Mouse (Mus musculus): ENCODE data around the gene Ankef1.

Gene Ankef1

GRCm38 (mm10) chr2:136501651-136502050, at the start of gene Ankef1:
Gene Ankef1 (plus strand): TSS chr2:136501910.
- DNase-seq (ENCODE audit: low spot score), result no peak

- DNase-seq (ENCODE audit: low spot score), result no peak
Measured at GRCm38 (mm10) chr2:136456468-136456867, 45.2 kb upstream of the Ankef1 start.

- no peak for DNase-seq (ENCODE audit: low spot score)
Measured at GRCm38 (mm10) chr2:136456875-136457274, 44.8 kb upstream of the Ankef1 start.

GRCm38 (mm10) chr2:136477656-136478055, 24.1 kb upstream of the Ankef1 start:
- no peak for DNase-seq (ENCODE audit: low spot score)

- DNase-seq (ENCODE audit: low spot score), result no peak
Measured at GRCm38 (mm10) chr2:136482269-136482668, 19.4 kb upstream of the Ankef1 start.

GRCm38 (mm10) chr2:136483058-136483457, 18.7 kb upstream of the Ankef1 start:
- no peak for DNase-seq (ENCODE audit: low spot score)

- DNase-seq (ENCODE audit: low spot score), result no peak
Measured at GRCm38 (mm10) chr2:136484955-136485354, 16.8 kb upstream of the Ankef1 start.

GRCm38 (mm10) chr2:136485401-136485800, 16.3 kb upstream of the Ankef1 start:
- no peak for DNase-seq (ENCODE audit: low spot score)

GRCm38 (mm10) chr2:136485815-136486619, 15.7 kb upstream of the Ankef1 start:
- DNase-seq (ENCODE audit: low spot score), result peak; percentile 68

- DNase-seq (ENCODE audit: low spot score), result no peak
Measured at GRCm38 (mm10) chr2:136486986-136487385, 14.7 kb upstream of the Ankef1 start.

- no peak for DNase-seq (ENCODE audit: low spot score)
Measured at GRCm38 (mm10) chr2:136511073-136511472, 9.4 kb downstream of the Ankef1 start.

GRCm38 (mm10) chr2:136511756-136512155, 10.0 kb downstream of the Ankef1 start:
- no peak for DNase-seq (ENCODE audit: low spot score)

GRCm38 (mm10) chr2:136512802-136513201, 11.1 kb downstream of the Ankef1 start:
- no peak for DNase-seq (ENCODE audit: low spot score)

GRCm38 (mm10) chr2:136513806-136514205, 12.1 kb downstream of the Ankef1 start:
- no peak for DNase-seq (ENCODE audit: low spot score)

GRCm38 (mm10) chr2:136515501-136515900, 13.8 kb downstream of the Ankef1 start:
- DNase-seq (ENCODE audit: low spot score), result no peak

GRCm38 (mm10) chr2:136528937-136529336, 27.2 kb downstream of the Ankef1 start:
- DNase-seq (ENCODE audit: low spot score), result no peak

GRCm38 (mm10) chr2:136532033-136532432, 30.3 kb downstream of the Ankef1 start:
- DNase-seq (ENCODE audit: low spot score), result peak; percentile 77

- no peak for DNase-seq (ENCODE audit: low spot score)
Measured at GRCm38 (mm10) chr2:136558020-136558419, 56.3 kb downstream of the Ankef1 start.

- no peak for DNase-seq (ENCODE audit: low spot score)
Measured at GRCm38 (mm10) chr2:136562336-136562735, 60.6 kb downstream of the Ankef1 start.

GRCm38 (mm10) chr2:136570856-136571255, 69.1 kb downstream of the Ankef1 start:
- DNase-seq (ENCODE audit: low spot score), result no peak

- no peak for DNase-seq (ENCODE audit: low spot score)
Measured at GRCm38 (mm10) chr2:136582762-136583161, 81.1 kb downstream of the Ankef1 start.

- DNase-seq (ENCODE audit: low spot score), result no peak
Measured at GRCm38 (mm10) chr2:136588811-136589210, 87.1 kb downstream of the Ankef1 start.

- peak; percentile 38 for DNase-seq (ENCODE audit: low spot score)
Measured at GRCm38 (mm10) chr2:136596451-136596850, 94.7 kb downstream of the Ankef1 start.

GRCm38 (mm10) chr2:136598743-136599142, 97.0 kb downstream of the Ankef1 start:
- DNase-seq (ENCODE audit: low spot score), result peak; percentile 25

Measured in layer of hippocampus, adult 9-10 months (tissue).